Mouse (Mus musculus): ENCODE measurements around the gene Arntl. TPM values are rescaled to one million over a fixed set of nuclear protein-coding genes. Genes with fewer than 3 reads are reported as not detected.
"Not testable (repeated sequence)": the region's sequence is repeated elsewhere in the genome, so short reads cannot be mapped to it uniquely, and the experiment has no call there.

The Arntl gene
- polyA plus RNA-seq, 1 experiment from 2014 or later: 8.6 TPM

DNA sequence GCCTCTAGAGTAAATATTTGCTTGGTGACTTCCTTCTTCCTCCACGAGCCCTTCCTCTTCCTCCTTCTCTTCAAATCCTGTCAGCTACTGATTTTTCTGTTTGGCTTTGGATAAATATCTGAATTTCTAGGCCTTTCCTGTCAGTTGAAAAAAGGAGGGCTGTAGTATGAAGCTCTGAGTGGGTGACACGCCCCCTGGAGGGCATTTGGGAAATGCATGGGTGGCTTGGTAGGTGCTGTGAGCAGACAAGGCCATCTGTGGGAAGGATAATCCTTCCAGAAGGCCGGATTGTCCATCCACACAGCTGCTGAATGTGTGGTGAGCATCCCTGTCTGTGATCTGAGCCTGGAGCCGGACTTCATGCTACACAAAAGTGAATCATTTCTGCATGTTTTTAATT, 48.8 kb downstream of the Arntl start:
- H3K4me3 ChIP-seq (ENCODE audit: low read length): no peak overlapping the region
- ATAC-seq: no peak
- H3K27ac ChIP-seq (ENCODE audit: low read length): no peak overlapping the region
- no peaks in the 10 kb centered on the region for H3K27me3 ChIP-seq (replicated peaks; ENCODE audit: control insufficient read depth, insufficient read depth, low read length)
- no peak overlapping the region for H3K9ac ChIP-seq (ENCODE audit: low read depth, low read length)
- no peak overlapping the region for H3K4me2 ChIP-seq (ENCODE audit: low read depth, low read length)
- no peaks in the 10 kb centered on the region for H3K9me3 ChIP-seq (ENCODE audit: control insufficient read depth, low read length)
- 41% methylated on average over 4 of the region's 4 CpGs for WGBS
- peaks cover 17% of the 10 kb centered on the region for H3K4me1 ChIP-seq (ENCODE audit: control insufficient read depth, insufficient read depth, low read length)
- no peaks in the 10 kb centered on the region for H3K36me3 ChIP-seq (ENCODE audit: control insufficient read depth, insufficient read depth, low read length)

DNA sequence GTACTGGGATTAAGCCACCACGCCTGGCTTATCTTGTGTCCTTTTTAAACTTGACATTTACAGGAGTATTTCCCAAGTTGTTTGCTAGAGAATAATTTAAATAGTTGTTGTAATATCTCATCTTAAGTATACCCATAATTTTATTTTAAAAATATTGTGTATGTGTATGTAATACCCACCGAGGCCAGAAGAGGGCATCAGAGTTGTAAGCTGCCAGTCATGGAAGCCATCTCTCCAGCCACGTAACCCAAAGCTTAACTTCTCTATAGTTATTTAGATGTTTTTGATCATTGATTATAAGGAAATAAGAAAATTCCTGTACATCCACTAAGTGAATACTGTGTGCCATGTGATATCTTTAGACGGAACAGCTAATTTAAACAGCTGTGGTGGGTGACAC, 51.2 kb downstream of the Arntl start:
- 74% methylated on average over 4 of the region's 4 CpGs for WGBS
- Histone ChIP-seq H3K4me1 (ENCODE audit: control insufficient read depth, insufficient read depth, low read length) (peaks cover 21% of the 10 kb centered on the region), H3K27ac (ENCODE audit: low read length) (no peak overlapping the region), H3K9me3 (ENCODE audit: control insufficient read depth, low read length) (no peaks in the 10 kb centered on the region), H3K27me3 (replicated peaks; ENCODE audit: control insufficient read depth, insufficient read depth, low read length) (no peaks in the 10 kb centered on the region), H3K4me2 (ENCODE audit: low read depth, low read length) (no peak overlapping the region), H3K36me3 (ENCODE audit: control insufficient read depth, insufficient read depth, low read length) (no peaks in the 10 kb centered on the region), H3K4me3 (ENCODE audit: low read length) (no peak overlapping the region), H3K9ac (ENCODE audit: low read depth, low read length) (no peak overlapping the region)
- ATAC-seq: no peak

DNA sequence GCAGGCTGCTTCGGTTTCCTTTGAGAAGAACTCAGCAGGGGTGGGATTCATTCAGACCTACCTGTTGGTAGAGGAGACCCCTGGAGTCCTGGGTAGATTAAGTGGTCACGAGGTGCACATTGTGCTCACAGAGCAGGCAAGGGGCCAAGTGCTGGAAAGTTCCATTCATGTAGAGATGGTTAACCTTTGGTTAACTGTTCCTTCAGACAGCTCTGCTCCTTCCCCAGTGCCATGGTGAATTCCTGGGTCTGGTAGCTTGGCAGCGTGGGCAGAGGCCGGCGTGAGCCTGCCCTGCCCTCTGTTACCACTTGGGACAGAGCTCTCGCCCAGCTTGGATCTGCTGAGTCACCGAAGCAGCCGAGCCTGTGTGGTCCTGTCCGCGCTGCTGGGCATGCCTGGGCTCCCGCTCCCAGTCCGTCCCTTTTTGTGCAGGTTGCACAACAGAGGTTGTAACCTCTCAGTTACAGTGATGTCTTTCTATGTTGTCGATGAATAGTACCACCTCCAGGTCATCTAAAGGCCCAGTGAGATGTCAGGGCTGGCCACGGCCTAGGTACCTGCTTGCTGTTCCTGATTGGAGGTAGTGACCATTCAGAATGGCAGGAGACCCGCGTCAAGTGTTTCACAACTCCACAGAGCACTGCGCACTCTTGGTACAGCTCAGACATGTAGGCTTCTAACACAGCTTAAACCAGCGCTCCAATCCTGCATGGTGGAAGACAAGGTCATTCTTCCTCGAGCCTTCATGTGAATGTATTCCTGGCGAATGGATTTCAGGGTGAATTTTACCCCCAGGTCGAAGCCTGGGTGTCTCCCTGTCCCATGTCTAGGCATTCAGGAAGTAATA, 53.3 kb downstream of the Arntl start:
- Histone ChIP-seq H3K9ac (ENCODE audit: low read depth, low read length) (no peak overlapping the region), H3K4me1 (ENCODE audit: control insufficient read depth, insufficient read depth, low read length) (peaks cover 14% of the 10 kb centered on the region), H3K36me3 (ENCODE audit: control insufficient read depth, insufficient read depth, low read length) (no peaks in the 10 kb centered on the region), H3K4me2 (ENCODE audit: low read depth, low read length) (no peak overlapping the region), H3K4me3 (ENCODE audit: low read length) (no peak overlapping the region), H3K27ac (ENCODE audit: low read length) (no peak overlapping the region), H3K27me3 (replicated peaks; ENCODE audit: control insufficient read depth, insufficient read depth, low read length) (no peaks in the 10 kb centered on the region), H3K9me3 (ENCODE audit: control insufficient read depth, low read length) (no peaks in the 10 kb centered on the region)
- WGBS: 78% methylated on average over 21 of the region's 21 CpGs
- ATAC-seq: no peak

DNA sequence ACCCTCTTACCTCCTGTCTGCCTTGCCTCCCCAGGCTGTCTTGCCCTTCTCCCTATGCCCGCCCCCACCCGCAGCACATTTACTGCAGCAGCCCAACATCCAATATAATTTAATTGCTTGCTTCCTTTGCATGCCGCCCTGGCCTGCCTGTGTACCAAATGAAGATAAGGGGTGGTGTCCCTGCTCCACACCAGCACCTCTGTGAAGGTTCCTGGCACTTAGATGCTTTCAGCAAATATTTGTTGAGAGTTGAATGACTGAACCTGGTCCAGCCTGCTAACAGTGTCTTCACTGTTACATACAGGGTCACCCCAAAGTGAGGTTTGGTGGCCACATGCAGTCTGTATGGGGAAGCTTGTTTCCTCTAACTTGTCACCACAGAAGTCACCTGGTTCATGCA, 54.4 kb downstream of the Arntl start:
- Histone ChIP-seq H3K36me3 (ENCODE audit: control insufficient read depth, insufficient read depth, low read length) (no peaks in the 10 kb centered on the region), H3K27me3 (replicated peaks; ENCODE audit: control insufficient read depth, insufficient read depth, low read length) (no peaks in the 10 kb centered on the region), H3K9me3 (ENCODE audit: control insufficient read depth, low read length) (no peaks in the 10 kb centered on the region), H3K27ac (ENCODE audit: low read length) (no peak overlapping the region), H3K9ac (ENCODE audit: low read depth, low read length) (no peak overlapping the region), H3K4me1 (ENCODE audit: control insufficient read depth, insufficient read depth, low read length) (peaks cover 9% of the 10 kb centered on the region), H3K4me3 (ENCODE audit: low read length) (no peak overlapping the region), H3K4me2 (ENCODE audit: low read depth, low read length) (no peak overlapping the region)
- ATAC-seq: peak; percentile 47; the same call in 1 of the 2 replicates
- WGBS: 46% methylated on average over 3 of the region's 3 CpGs

DNA sequence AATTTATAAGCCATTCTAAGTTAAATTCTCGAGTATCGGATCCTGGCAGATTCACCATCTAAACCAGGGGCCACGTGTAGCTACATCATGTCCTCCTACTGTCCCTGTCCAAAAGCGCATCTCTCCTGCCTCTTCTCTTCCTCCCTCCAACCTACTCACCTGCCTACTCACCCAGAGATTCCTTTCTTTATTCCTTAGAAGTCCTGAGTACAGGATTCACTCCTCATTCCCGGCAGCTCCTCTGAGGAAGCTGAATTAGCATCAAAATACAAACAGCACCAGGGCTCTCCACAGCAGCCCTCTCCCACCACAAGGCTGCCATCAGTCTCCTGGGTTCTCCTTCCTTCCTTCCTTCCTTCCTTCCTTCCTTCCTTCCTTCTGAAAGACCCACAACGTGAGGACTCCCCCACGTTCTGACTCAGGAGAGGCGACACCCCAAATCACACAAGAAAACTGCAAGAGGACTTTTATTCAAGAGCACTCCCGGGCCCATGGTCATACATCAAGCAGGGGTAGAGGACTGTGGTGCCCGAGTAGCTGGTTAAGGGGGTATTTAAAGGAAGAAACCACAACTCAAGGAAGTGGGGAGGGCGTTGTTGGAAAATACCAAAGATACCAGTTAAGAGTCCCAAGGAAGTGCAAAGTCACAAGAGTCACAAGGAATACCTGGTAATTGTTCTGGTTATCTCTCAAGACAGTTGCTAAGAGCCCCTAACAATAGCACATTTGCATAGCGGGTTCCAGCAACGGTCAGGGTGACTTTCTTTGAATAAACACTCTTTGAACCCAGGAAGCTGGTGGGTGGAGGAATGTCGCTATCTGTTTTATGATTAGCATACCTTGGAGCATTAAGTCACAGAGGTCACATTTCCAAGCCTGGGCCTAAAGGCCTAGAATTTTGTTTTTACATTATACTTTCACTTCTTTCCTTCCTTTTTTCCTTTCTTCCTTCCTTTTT, 55.5 kb downstream of the Arntl start:
- H3K4me1 ChIP-seq (ENCODE audit: control insufficient read depth, insufficient read depth, low read length); H3K4me3 ChIP-seq (ENCODE audit: low read length); H3K36me3 ChIP-seq (ENCODE audit: control insufficient read depth, insufficient read depth, low read length); H3K27me3 ChIP-seq (replicated peaks; ENCODE audit: control insufficient read depth, insufficient read depth, low read length); H3K9me3 ChIP-seq (ENCODE audit: control insufficient read depth, low read length); ATAC-seq; H3K9ac ChIP-seq (ENCODE audit: low read depth, low read length); H3K4me2 ChIP-seq (ENCODE audit: low read depth, low read length); H3K27ac ChIP-seq (ENCODE audit: low read length): not testable (repeated sequence)
- WGBS: 45% methylated on average over 14 of the region's 14 CpGs

DNA sequence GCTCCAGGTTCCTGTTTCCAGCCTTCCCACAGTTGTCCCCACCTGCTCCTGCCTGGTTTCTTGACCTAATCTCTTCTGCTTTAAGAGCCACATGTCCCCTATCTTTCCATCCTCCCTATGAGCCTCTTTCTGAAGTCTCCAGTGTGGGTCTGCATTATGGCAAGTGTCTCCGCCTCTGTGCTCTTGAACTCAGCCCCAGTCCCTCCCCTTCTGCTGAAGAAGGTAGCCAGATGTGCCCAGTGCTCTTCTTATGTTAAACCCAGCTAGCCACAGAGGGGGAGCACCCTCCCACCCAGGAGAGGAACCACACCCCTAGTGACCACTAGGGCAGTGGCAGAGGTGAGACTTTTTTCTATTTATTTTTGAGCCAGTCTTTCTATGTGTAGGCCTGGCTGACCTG, 56.7 kb downstream of the Arntl start:
- Histone ChIP-seq H3K27ac (ENCODE audit: low read length) (no peak overlapping the region), H3K9ac (ENCODE audit: low read depth, low read length) (no peak overlapping the region), H3K9me3 (ENCODE audit: control insufficient read depth, low read length) (no peaks in the 10 kb centered on the region), H3K27me3 (replicated peaks; ENCODE audit: control insufficient read depth, insufficient read depth, low read length) (no peaks in the 10 kb centered on the region), H3K4me1 (ENCODE audit: control insufficient read depth, insufficient read depth, low read length) (peaks cover 9% of the 10 kb centered on the region), H3K36me3 (ENCODE audit: control insufficient read depth, insufficient read depth, low read length) (no peaks in the 10 kb centered on the region), H3K4me3 (ENCODE audit: low read length) (no peak overlapping the region), H3K4me2 (ENCODE audit: low read depth, low read length) (no peak overlapping the region)
- ATAC-seq: no peak
- WGBS: 84% methylated on average over 1 of the region's 1 CpGs

DNA sequence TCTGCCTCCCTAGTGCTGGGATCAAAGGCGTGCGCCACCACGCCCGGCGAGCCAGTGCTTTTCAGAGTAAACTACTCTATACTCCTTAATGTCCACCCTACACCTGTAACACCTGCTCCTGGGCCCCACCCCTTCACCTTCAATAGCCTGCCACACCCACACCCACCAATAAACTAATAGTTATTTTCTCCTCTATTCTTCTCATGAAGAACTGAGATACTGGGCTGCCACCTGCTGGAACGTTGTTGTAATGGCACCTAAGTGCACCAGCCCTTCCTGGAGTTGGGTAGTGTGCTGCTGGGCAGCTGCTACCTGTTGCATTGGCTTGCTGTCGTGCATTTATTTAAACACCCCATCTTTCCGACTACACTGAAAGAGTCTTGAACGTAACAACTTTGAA, 61.0 kb downstream of the Arntl start:
- WGBS: 77% methylated on average over 9 of the region's 9 CpGs
- H3K27me3 ChIP-seq (replicated peaks; ENCODE audit: control insufficient read depth, insufficient read depth, low read length): no peaks in the 10 kb centered on the region
- peak; percentile 47; the same call in 1 of the 2 replicates for ATAC-seq
- no peak overlapping the region for H3K4me3 ChIP-seq (ENCODE audit: low read length)
- H3K9me3 ChIP-seq (ENCODE audit: control insufficient read depth, low read length): no peaks in the 10 kb centered on the region
- H3K4me1 ChIP-seq (ENCODE audit: control insufficient read depth, insufficient read depth, low read length): peaks cover 5% of the 10 kb centered on the region; the same call in 1 of the 2 replicates
- no peaks in the 10 kb centered on the region for H3K36me3 ChIP-seq (ENCODE audit: control insufficient read depth, insufficient read depth, low read length)
- H3K27ac ChIP-seq (ENCODE audit: low read length): no peak overlapping the region
- H3K9ac ChIP-seq (ENCODE audit: low read depth, low read length): no peak overlapping the region
- H3K4me2 ChIP-seq (ENCODE audit: low read depth, low read length): no peak overlapping the region

DNA sequence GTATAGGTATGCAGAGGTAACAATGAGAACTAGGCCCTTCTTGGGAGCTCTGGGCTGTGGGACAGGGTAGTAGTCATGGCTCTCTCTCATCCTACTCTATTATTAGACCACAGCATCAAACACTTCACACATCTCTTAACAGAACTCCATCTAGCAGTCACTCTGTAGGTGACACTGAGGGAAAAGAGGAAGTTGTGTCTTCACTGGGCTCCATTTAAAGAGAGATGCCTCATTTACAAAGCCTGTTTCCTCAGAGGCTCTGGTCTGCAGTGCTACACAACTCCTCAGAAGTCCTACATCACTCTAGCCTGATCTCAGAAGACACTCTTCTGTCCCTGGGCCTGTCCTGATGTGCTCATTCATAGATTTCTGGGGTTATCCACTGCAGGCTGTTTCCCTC, 61.8 kb downstream of the Arntl start:
- Histone ChIP-seq H3K4me1 (ENCODE audit: control insufficient read depth, insufficient read depth, low read length) (peaks cover 5% of the 10 kb centered on the region; the same call in 1 of the 2 replicates), H3K4me2 (ENCODE audit: low read depth, low read length) (no peak overlapping the region), H3K9ac (ENCODE audit: low read depth, low read length) (no peak overlapping the region), H3K36me3 (ENCODE audit: control insufficient read depth, insufficient read depth, low read length) (no peaks in the 10 kb centered on the region), H3K27me3 (replicated peaks; ENCODE audit: control insufficient read depth, insufficient read depth, low read length) (no peaks in the 10 kb centered on the region), H3K9me3 (ENCODE audit: control insufficient read depth, low read length) (no peaks in the 10 kb centered on the region), H3K27ac (ENCODE audit: low read length) (no peak overlapping the region), H3K4me3 (ENCODE audit: low read length) (no peak overlapping the region)
- no peak for ATAC-seq

DNA sequence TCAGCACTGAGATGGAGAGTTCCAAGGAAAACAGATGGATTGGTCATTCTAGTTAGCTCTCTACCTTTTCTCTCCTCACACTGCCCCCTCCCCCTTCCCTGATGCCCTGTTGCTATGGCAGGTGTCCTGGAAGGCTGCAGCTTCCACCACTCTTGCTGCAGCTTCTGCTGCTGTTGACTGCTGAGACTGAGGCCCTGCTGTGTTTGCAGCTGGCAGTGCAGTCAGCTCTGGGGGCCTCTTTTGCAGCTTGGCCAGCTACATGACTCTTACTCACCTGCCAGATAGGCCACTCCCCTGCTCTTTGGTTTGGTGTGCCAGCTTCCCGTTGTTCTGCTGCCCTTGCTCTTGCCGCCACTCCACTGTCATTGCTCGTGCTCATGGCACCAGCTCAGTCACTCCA, 62.7 kb downstream of the Arntl start:
- Histone ChIP-seq H3K27me3 (replicated peaks; ENCODE audit: control insufficient read depth, insufficient read depth, low read length) (no peaks in the 10 kb centered on the region), H3K9ac (ENCODE audit: low read depth, low read length) (no peak overlapping the region), H3K4me3 (ENCODE audit: low read length) (no peak overlapping the region), H3K36me3 (ENCODE audit: control insufficient read depth, insufficient read depth, low read length) (no peaks in the 10 kb centered on the region), H3K4me2 (ENCODE audit: low read depth, low read length) (no peak overlapping the region), H3K4me1 (ENCODE audit: control insufficient read depth, insufficient read depth, low read length) (peaks cover 5% of the 10 kb centered on the region; the same call in 1 of the 2 replicates), H3K27ac (ENCODE audit: low read length) (no peak overlapping the region), H3K9me3 (ENCODE audit: control insufficient read depth, low read length) (no peaks in the 10 kb centered on the region)
- 57% methylated on average over 3 of the region's 3 CpGs for WGBS
- no peak for ATAC-seq

Data from intestine, embryonic 16.5 days (tissue).